Mouse (Mus musculus): Measurements from ENCODE around the gene Aqp11. TPM values are rescaled to one million over a fixed set of nuclear protein-coding genes. Genes with fewer than 3 reads are reported as not detected.

Gene Aqp11
- polyA plus RNA-seq, 1 experiment from 2014 or later, result 16.5 TPM

DNA sequence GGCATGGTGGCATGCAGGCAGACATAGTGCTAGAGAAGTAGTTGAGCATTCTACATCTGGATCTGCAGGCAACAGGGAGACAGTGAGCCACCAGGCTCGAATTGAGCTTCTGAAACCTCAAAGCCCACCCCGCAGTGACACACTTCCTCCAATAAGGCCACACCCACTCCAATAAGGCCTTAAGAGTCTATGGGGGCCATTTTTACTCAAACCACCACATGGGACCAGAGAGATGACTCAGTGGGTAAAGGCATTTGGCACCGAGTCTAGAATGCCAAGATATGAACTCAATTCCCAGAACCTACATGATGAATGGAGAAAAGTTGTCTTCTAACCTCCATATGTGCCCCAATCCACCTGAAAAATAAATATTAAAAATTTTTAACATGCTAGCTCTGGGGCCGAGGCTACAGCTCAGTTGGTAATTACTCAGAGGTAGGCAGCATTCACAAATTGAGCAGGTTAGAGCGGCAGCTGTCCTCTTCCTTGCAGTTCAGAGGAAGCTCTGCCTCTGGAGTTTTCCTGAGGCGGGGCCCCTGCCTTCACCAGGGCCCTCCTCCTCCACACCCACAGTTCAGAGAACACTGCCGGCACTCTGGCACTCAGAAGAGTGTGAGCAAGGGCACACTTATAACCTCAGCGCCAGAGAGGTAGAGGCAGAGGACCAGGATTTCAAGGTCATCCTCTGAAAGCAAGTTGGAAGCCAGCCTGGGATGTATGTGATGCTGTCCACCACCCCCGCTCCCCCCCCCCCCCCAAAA is 28.5 kb upstream of the Aqp11 start:
- H3K4me3 ChIP-seq (replicated peaks), result no peak overlapping the region
- no peak for ATAC-seq (replicated peaks; ENCODE audit: low FRiP score)

GRCm38 (mm10) chr7:97765963-97766347 is 27.9 kb upstream of the Aqp11 start:
- H3K4me2 ChIP-seq, result no peak overlapping the region
- H3K27ac ChIP-seq, result no peak overlapping the region
- H3K4me3 ChIP-seq (replicated peaks), result no peak overlapping the region
- H3K9me3 ChIP-seq (replicated peaks), result no peaks in the 10 kb centered on the region
- 82% methylated on average over 5 of the region's 5 CpGs for WGBS
- ATAC-seq (replicated peaks; ENCODE audit: low FRiP score), result no peak
- no peaks in the 10 kb centered on the region for H3K4me1 ChIP-seq
- H3K27me3 ChIP-seq, result no peaks in the 10 kb centered on the region
- H3K9ac ChIP-seq, result no peak overlapping the region
- H3K36me3 ChIP-seq, result no peaks in the 10 kb centered on the region

More for the DNA sequence above, 28.5 kb upstream of the Aqp11 start:
- WGBS, result 69% methylated on average over 9 of the region's 9 CpGs
- Histone ChIP-seq H3K9ac (no peak overlapping the region), H3K27me3 (no peaks in the 10 kb centered on the region), H3K27ac (no peak overlapping the region), H3K9me3 (replicated peaks) (no peaks in the 10 kb centered on the region), H3K36me3 (no peaks in the 10 kb centered on the region), H3K4me2 (no peak overlapping the region), H3K4me1 (no peaks in the 10 kb centered on the region)

DNA sequence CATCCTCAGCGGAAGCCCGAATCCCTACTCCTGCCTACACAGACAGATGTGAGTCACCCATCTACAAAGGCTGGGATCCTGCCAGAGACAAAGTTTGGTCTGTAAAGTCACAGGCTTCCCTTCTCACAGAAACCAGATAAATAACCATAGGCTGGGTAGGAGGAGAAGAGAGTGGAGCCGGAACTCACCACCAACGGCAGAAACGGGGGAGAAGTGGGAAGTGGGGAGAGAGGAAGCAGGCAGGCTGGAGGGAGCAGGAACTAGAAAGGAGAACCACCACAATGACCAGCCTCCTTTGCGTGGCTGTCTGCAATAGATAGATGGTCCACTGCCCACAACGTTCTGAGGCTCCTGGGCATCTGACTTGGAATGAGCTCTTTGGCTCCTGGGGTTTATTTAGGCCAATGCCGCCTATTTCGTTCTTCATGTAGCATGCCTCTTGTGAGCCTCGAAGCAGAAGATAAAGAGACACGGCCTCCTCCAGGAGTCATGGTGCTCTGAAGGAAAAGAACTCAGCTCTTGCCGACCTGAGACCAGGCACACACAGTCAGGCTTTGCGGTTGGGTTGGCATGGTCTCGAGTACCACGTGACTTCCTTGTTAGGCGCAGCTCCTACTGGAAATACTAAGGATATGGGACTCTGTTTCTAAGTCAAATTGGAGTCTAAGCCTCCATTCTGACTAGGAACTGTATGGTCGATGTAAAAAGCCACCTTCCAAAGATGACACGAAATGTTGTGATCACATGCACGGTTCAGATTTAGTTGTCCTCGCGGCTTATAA is 27.3 kb upstream of the Aqp11 start:
- Histone ChIP-seq H3K4me3 (replicated peaks) (no peak overlapping the region), H3K9me3 (replicated peaks) (no peaks in the 10 kb centered on the region), H3K4me1 (no peaks in the 10 kb centered on the region), H3K27ac (no peak overlapping the region), H3K9ac (no peak overlapping the region), H3K27me3 (no peaks in the 10 kb centered on the region), H3K4me2 (no peak overlapping the region), H3K36me3 (no peaks in the 10 kb centered on the region)
- WGBS, result 87% methylated on average over 21 of the region's 21 CpGs
- no peak for ATAC-seq (replicated peaks; ENCODE audit: low FRiP score)

- no peak for ATAC-seq (replicated peaks; ENCODE audit: low FRiP score)
- no peaks in the 10 kb centered on the region for H3K4me1 ChIP-seq
- no peak overlapping the region for H3K9ac ChIP-seq
- H3K27me3 ChIP-seq, result no peaks in the 10 kb centered on the region
- no peaks in the 10 kb centered on the region for H3K9me3 ChIP-seq (replicated peaks)
- no peak overlapping the region for H3K27ac ChIP-seq
- 64% methylated on average over 11 of the region's 11 CpGs for WGBS
- no peaks in the 10 kb centered on the region for H3K36me3 ChIP-seq
- no peak overlapping the region for H3K4me2 ChIP-seq
- no peak overlapping the region for H3K4me3 ChIP-seq (replicated peaks)
Observed at GRCm38 (mm10) chr7:97764591-97764990, 26.5 kb upstream of the Aqp11 start.

DNA sequence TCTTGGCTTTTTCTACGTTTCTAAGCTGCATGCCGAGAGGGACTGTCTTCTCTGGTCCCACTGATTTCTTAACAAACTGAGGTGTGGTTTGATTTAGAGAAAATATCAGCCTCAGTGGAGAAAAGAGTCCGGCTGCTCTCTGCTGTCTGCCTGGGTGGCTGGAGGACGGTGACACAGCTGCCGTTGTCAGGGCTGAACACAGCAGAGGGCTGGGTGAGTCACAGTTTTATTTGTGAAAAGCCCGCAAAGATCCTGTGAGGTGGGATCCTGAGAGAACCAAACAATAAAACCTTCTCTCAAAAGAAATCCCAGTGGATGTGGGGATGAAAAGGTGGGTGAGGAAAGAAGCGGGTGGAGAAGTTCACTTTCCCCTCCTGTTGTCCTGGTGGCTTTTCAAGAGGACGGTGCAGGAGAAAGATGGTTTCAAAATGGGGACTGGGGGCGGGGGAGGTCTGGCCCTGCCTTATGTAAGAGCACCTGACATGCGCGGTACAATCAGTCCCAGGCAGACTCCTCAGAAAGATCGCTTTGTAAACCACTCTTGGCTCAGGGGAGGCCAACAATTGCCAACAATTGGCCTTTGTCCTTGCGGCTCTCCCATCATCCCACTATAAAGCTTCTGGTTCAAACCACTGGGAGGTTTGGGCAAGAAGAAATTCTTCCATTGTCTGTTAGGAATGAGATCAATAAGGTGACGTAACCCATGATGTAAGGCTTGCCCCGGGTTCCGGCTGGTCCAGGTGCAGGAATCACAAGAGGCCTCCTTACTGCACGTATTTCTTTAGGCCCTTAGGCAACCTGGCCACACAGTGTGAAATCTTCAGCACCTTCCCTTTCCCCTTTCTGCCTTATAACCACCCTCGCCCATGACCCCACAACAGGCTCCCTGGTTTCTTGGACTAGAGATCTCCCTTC is 19.1 kb upstream of the Aqp11 start:
- Histone ChIP-seq H3K4me1 (no peaks in the 10 kb centered on the region), H3K27me3 (no peaks in the 10 kb centered on the region), H3K27ac (no peak overlapping the region), H3K36me3 (no peaks in the 10 kb centered on the region), H3K9ac (no peak overlapping the region), H3K4me2 (no peak overlapping the region), H3K9me3 (replicated peaks) (no peaks in the 10 kb centered on the region), H3K4me3 (replicated peaks) (no peak overlapping the region)
- no peak for ATAC-seq (replicated peaks; ENCODE audit: low FRiP score)
- WGBS, result 67% methylated on average over 18 of the region's 18 CpGs

GRCm38 (mm10) chr7:97749207-97750190 is 11.4 kb upstream of the Aqp11 start:
- Histone ChIP-seq H3K27ac (peak overlapping the region; percentile 45; the same call in 1 of the 2 replicates), H3K4me1 (peaks cover 22% of the 10 kb centered on the region), H3K9me3 (replicated peaks) (no peaks in the 10 kb centered on the region), H3K4me2 (peak overlapping the region; percentile 48), H3K9ac (no peak overlapping the region), H3K36me3 (no peaks in the 10 kb centered on the region), H3K4me3 (replicated peaks) (peak overlapping the region; percentile 15), H3K27me3 (no peaks in the 10 kb centered on the region)
- 31% methylated on average over 19 of the region's 19 CpGs for WGBS
- peak; percentile 13; the same call in 1 of the 2 replicates for ATAC-seq (replicated peaks; ENCODE audit: low FRiP score)

- peaks cover 22% of the 10 kb centered on the region for H3K4me1 ChIP-seq
- peak overlapping the region; percentile 45; the same call in 1 of the 2 replicates for H3K27ac ChIP-seq
- H3K4me3 ChIP-seq (replicated peaks), result peak overlapping the region; percentile 15; the same call in 1 of the 2 replicates
- H3K4me2 ChIP-seq, result peak overlapping the region; percentile 48
- no peaks in the 10 kb centered on the region for H3K9me3 ChIP-seq (replicated peaks)
- no peaks in the 10 kb centered on the region for H3K27me3 ChIP-seq
- H3K9ac ChIP-seq, result no peak overlapping the region
- no peaks in the 10 kb centered on the region for H3K36me3 ChIP-seq
- WGBS, result 64% methylated on average over 10 of the region's 10 CpGs
- peak; percentile 50; the same call in 1 of the 2 replicates for ATAC-seq (replicated peaks; ENCODE audit: low FRiP score)
Observed at GRCm38 (mm10) chr7:97748527-97749206, 10.6 kb upstream of the Aqp11 start.

DNA sequence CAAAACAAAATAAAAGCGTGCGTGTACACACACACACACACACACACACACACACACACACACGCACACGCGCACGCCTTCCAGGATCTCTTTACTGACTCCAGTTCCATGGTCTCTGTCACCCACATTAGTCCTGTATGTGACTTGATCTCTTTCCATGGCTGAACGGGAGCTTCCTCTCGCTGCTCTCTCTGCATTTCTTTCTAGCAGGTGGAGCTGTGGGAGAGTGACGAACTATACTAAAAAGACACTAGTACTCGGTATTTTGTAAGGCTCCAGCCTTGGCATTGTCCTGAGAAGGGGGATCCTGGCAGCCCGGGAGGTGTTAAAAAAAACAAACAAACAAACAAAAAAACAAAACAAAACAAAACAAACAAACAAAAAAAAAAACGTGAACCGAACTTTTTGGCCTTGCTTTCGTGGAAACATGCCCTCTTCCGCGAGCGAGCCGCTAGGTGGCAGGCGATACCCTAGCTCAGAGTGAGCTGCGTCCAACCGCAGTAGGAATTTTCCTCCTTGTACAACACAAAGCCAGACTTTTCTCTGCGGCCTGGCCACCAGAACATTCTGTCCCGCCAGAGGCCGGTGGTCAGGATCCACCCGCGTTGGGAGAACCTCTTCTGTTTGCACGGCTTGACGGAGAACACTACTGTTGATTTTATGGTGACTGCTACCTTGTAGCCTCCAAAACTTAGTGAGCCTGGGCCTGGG is 9.9 kb upstream of the Aqp11 start:
- Histone ChIP-seq H3K4me3 (replicated peaks) (no peak overlapping the region), H3K9me3 (replicated peaks) (no peaks in the 10 kb centered on the region), H3K9ac (no peak overlapping the region), H3K4me1 (peaks cover 22% of the 10 kb centered on the region), H3K4me2 (peak overlapping the region; percentile 48), H3K27ac (0 out of 2 replicates have a peak overlapping the region, but pooled peaks have one; percentile 37), H3K27me3 (no peaks in the 10 kb centered on the region), H3K36me3 (no peaks in the 10 kb centered on the region)
- WGBS, result 25% methylated on average over 28 of the region's 28 CpGs
- ATAC-seq (replicated peaks; ENCODE audit: low FRiP score), result peak; percentile 78

DNA sequence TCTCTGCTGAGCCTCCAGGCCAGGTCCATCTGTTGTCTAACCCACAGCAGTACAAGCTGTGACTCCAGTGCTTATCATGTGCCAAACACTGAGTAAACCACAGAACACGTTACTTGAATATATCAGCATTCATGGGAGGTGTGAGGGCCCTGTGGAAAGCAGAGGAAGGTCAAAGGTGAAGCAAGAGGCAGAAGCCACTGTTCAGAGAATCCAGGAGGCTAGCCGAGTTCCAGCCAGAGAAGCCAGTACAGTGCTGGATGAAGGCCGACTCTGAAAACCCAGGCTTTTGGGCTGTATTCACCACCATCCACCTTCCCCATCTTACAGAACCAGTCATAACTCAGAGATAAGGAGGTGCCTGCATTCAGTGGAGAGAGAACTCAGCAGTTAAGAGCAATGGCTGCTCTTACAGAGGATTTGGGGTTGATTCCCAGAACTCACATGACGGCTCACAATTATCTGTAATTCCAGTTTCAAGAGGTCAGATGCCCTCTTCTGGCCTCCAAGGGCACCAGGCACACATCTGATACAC is 9.2 kb upstream of the Aqp11 start:
- Histone ChIP-seq H3K9me3 (replicated peaks) (no peaks in the 10 kb centered on the region), H3K27ac (no peak overlapping the region), H3K4me1 (peaks cover 22% of the 10 kb centered on the region), H3K27me3 (no peaks in the 10 kb centered on the region), H3K4me3 (replicated peaks) (no peak overlapping the region), H3K36me3 (no peaks in the 10 kb centered on the region), H3K4me2 (no peak overlapping the region), H3K9ac (no peak overlapping the region)
- ATAC-seq (replicated peaks; ENCODE audit: low FRiP score), result no peak
- WGBS, result 79% methylated on average over 4 of the region's 4 CpGs

GRCm38 (mm10) chr7:97745299-97745698 is 7.2 kb upstream of the Aqp11 start:
- no peak overlapping the region for H3K4me2 ChIP-seq
- H3K36me3 ChIP-seq, result no peaks in the 10 kb centered on the region
- no peak overlapping the region for H3K4me3 ChIP-seq (replicated peaks)
- no peaks in the 10 kb centered on the region for H3K27me3 ChIP-seq
- no peak overlapping the region for H3K9ac ChIP-seq
- WGBS, result 12% methylated on average over 3 of the region's 3 CpGs
- no peak overlapping the region for H3K27ac ChIP-seq
- peaks cover 28% of the 10 kb centered on the region for H3K4me1 ChIP-seq
- no peaks in the 10 kb centered on the region for H3K9me3 ChIP-seq (replicated peaks)
- ATAC-seq (replicated peaks; ENCODE audit: low FRiP score), result no peak

Data from kidney, embryonic 15.5 days (tissue).